Mouse (Mus musculus) embryonic facial prominence, embryonic 13.5 days (tissue): ENCODE data around the gene Evi5. TPM values are rescaled to one million over a fixed set of nuclear protein-coding genes. Genes with fewer than 3 reads are reported as not detected.
A peak's percentile ranks its signal among the peaks of the same experiment; 100 is the strongest.

Experiments used
- ATAC-seq: fragments of 200-750 bp; cut with Nextera tagmentation; 2 replicates; pipeline ENCODE4 v1.8.0; 2017; ENCODE audit warnings: low read depth; ENCODE audit not compliant: insufficient number of reproducible peaks, insufficient read depth, low FRiP score, low TSS enrichment
- H3K27ac ChIP-seq: fragments of 300-500 bp; sonication (generic); 2 replicates; pipeline ENCODE4 v1.5.1; 2015; ENCODE audit warnings: moderate library complexity, mild to moderate bottlenecking, inconsistent platforms
- H3K27me3 ChIP-seq: fragments of 300-500 bp; sonication (generic); 2 replicates; pipeline ENCODE4 v1.6.1; 2015; ENCODE audit warnings: mild to moderate bottlenecking, inconsistent platforms
- H3K36me3 ChIP-seq: fragments of 300-500 bp; sonication (generic); 2 replicates; pipeline ENCODE4 v1.6.1; 2015; ENCODE audit warnings: mild to moderate bottlenecking, inconsistent platforms
- H3K4me1 ChIP-seq: fragments of 300-500 bp; sonication (generic); 2 replicates; pipeline ENCODE4 v1.6.1; 2015; ENCODE audit warnings: inconsistent platforms
- H3K4me2 ChIP-seq: fragments of 300-500 bp; sonication (generic); 2 replicates; pipeline ENCODE4 v1.6.1; 2015; ENCODE audit warnings: moderate library complexity, mild to moderate bottlenecking, inconsistent platforms
- H3K4me3 ChIP-seq: fragments of 300-500 bp; sonication (generic); 2 replicates; pipeline ENCODE4 v1.5.1; 2015; ENCODE audit warnings: mild to moderate bottlenecking, inconsistent platforms
- H3K9ac ChIP-seq: fragments of 300-500 bp; sonication (generic); 2 replicates; pipeline ENCODE4 v1.6.1; 2015; ENCODE audit warnings: mild to moderate bottlenecking, inconsistent platforms
- H3K9me3 ChIP-seq: fragments of 300-500 bp; sonication (generic); 2 replicates; pipeline ENCODE4 v1.6.1; 2016; ENCODE audit warnings: inconsistent platforms
- WGBS: fragments of 180-500 bp; shearing (Covaris S2); methylation state at CpG from one replicate; pipeline ENCODE4 v1.1.7; 2015; ENCODE audit warnings: mixed read lengths; 5-methylcytosine and 5-hydroxymethylcytosine counted together
- polyA plus RNA-seq: library from polyadenylated mRNA; unstranded; fragments of >200 nt; fragmentation: Nextera tagmentation; extraction: Ambion mirVana; gene quantifications from 2 replicates; pipeline ENCODE4 v1.2.1, GENCODE M21; 2015

Evi5 gene
- polyA plus RNA-seq, 1 experiment from 2014 or later: 80.9 TPM

DNA sequence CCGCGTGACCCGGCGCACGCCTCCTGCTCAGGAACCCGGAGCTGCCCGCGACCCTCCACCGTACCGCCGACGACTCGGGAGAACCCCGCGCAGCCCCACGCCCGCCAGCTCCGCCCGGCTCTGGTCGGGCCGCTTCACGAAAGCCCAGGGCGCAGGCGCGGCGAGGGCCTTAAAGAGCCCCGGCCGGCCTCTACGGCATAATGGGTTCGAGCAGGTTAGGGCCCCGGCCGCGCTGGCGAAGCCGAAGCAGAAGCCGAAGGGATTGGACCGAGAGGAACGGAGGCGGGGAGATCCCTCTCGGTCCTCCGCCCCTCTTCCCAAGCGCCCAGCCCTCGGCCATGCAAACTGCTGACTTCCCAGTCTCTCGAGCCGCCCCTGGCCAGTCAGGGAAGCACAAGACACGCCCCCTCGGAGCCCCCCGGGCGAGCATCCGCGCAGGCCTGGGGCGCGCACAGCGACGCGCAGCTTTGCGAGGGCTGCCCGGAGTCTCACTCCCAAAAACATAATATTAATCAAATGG lies 5.9 kb downstream of the Evi5 start:
- H3K36me3 ChIP-seq: no peaks in the 10 kb centered on the region
- peak overlapping the region; percentile 64 for H3K4me2 ChIP-seq
- WGBS: under 1% methylated on average over 58 of the region's 58 CpGs
- H3K27me3 ChIP-seq: 0 out of 2 replicates have a peak, but pooled peaks cover 2% of the 10 kb centered on the region
- peak; percentile 97 for ATAC-seq
- peak overlapping the region; percentile 93 for H3K9ac ChIP-seq
- no peaks in the 10 kb centered on the region for H3K9me3 ChIP-seq
- peak overlapping the region; percentile 84 for H3K4me3 ChIP-seq
- 0 out of 2 replicates have a peak, but pooled peaks cover 4% of the 10 kb centered on the region for H3K4me1 ChIP-seq
- H3K27ac ChIP-seq: peak overlapping the region; percentile 96

DNA sequence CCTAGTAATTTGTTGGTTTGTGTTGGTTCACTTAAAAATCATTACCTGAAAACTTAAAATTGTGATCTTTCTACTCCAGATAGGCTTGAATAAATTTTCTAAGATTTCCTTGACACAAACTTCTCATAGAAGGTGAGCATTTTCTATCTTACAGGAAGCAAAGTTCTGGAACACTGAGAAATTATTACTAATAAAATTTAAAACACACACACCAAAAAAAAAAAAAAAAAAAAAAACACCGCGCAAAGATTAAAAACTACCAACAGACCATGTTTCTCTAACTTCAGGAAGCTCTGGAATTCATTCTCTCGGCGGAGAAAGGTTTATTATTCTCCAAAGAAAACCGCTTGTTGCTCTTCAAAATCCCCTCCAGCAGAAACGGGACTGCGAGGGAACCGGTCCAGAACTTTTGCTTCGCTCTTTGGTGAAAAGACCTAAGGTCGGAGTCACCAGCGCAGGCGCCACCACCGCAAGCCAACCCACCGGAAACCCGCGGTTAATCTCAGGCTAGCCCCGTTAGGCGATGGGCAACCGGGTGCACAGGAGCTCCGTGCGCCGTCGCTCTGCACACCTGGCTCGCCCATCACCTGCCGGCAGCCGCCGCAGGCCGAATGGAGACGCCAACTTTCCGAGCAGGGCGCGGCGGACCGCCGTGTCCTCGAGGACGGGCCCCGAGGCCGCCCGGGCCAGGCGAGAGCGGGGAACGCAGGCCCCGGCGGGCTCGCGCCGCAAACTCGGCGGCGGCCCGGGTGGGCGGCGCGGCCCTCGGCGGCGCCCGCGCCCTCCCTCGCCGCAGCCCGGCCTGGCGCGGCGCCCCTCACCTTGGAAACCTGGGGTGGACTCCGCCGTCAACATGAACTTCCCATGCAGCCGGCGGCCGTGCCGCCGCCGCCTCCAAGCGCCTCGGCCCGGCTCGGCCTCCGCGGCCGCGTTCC lies 6.7 kb downstream of the Evi5 start:
- ATAC-seq: peak; percentile 77
- under 1% methylated on average over 80 of the region's 82 CpGs for WGBS

DNA sequence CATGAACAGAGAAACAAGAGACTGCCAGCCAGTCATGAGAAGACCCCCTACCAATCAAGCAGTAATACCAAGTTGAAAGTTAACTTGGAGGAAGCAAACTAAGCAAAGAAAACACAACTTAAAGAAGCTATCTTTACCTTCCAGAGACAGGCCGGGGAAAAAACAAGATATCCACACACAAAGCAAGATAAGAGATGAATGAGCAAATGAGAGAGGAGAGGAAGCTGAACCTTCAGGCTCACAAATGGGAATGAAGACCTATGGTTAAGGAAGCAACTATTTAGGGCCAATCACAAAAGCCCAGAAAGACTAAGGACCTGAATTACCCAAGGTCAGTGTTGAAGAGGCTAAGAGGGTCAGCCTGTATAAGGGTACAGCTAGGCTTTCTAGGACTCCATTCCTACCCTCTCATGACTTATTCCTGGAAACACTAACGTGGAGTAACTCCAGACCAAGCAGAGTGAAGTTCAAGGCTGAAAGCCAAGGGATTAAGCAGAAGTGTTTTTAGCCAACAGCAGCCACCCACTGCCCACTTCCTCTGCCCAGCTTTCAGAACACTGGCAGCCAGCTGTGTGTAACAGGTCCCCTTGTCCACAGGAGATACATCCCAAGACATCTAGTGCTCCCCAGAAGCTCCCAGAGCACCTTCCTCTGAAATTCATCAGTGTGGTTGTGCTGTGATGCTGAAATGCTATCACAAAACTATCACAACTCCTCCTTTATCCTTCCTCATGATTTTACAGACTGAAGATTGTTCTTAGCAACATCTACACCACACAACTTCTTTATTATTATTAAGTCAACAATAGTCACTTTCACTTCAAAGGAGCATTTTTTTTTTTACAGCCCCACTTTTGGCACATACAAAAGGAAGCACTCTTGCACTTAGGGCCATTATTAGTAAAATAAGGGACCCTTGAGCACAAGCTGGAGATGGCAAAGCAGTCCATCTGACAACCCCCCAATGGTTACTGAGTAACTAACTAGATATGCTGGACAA lies 8.5 kb downstream of the Evi5 start:
- Histone ChIP-seq H3K36me3 (no peaks in the 10 kb centered on the region), H3K9ac (no peak overlapping the region; the same call in 1 of the 2 replicates), H3K9me3 (no peaks in the 10 kb centered on the region), H3K27ac (no peak overlapping the region), H3K4me2 (no peak overlapping the region; the same call in 1 of the 2 replicates), H3K4me3 (no peak overlapping the region), H3K27me3 (0 out of 2 replicates have a peak, but pooled peaks cover 2% of the 10 kb centered on the region), H3K4me1 (0 out of 2 replicates have a peak, but pooled peaks cover 4% of the 10 kb centered on the region)
- ATAC-seq: no peak
- WGBS: 73% methylated on average over 2 of the region's 2 CpGs

More for the DNA sequence above, 6.7 kb downstream of the Evi5 start:
- H3K9ac ChIP-seq: peak overlapping the region; percentile 93
- H3K27me3 ChIP-seq: 0 out of 2 replicates have a peak, but pooled peaks cover 2% of the 10 kb centered on the region
- no peaks in the 10 kb centered on the region for H3K9me3 ChIP-seq
- 0 out of 2 replicates have a peak, but pooled peaks cover 4% of the 10 kb centered on the region for H3K4me1 ChIP-seq
- H3K27ac ChIP-seq: peak overlapping the region; percentile 96
- H3K4me3 ChIP-seq: peak overlapping the region; percentile 84
- peak overlapping the region; percentile 64 for H3K4me2 ChIP-seq
- no peaks in the 10 kb centered on the region for H3K36me3 ChIP-seq

DNA sequence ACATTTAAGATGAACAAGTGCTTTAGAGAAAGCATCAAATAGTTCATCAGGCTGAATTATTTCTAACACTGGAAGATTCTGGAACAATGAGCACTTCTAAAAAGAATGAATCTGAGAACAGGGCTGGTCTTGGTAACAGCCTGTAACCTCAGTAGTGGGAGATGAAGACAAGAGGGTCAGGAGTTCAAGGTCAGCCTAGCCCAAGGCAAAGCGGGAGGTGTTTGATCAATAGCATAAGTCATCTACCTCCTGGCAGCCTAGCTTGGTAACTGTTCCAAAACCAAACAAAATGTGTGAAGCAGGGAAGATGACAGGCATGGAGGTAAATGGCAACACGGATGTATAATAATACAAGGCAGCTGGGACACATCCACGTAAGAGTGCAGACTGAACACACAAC lies 10.9 kb downstream of the Evi5 start:
- no peak for ATAC-seq
- Histone ChIP-seq H3K4me3 (no peak overlapping the region), H3K36me3 (no peaks in the 10 kb centered on the region), H3K4me1 (0 out of 2 replicates have a peak, but pooled peaks cover 4% of the 10 kb centered on the region), H3K27me3 (no peaks in the 10 kb centered on the region), H3K27ac (no peak overlapping the region), H3K4me2 (no peak overlapping the region), H3K9me3 (no peaks in the 10 kb centered on the region), H3K9ac (no peak overlapping the region)
- WGBS: 77% methylated on average over 3 of the region's 3 CpGs

DNA sequence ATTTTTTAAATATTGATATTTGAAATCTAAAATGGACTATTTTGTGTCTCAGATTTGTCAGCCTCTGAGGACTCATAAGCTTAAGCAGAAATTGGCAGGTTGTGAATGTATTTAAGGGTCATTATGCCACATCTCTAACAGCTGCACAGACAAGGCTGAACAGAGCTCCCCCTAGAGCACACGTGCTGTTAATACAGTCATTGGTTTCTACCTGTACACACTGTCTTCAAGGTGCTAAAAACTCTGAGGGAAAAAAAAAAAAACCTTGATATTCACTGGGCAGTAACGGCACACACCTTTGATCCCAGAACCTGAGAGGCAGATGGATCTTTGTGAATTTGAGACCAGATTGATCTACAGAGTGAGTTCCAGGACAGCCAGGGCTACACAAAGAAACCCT lies 15.9 kb downstream of the Evi5 start:
- H3K4me3 ChIP-seq: no peak overlapping the region
- H3K27me3 ChIP-seq: no peaks in the 10 kb centered on the region
- no peak overlapping the region for H3K27ac ChIP-seq
- no peaks in the 10 kb centered on the region for H3K9me3 ChIP-seq
- 45% methylated on average over 2 of the region's 2 CpGs for WGBS
- no peak overlapping the region for H3K4me2 ChIP-seq
- no peak overlapping the region for H3K9ac ChIP-seq
- H3K36me3 ChIP-seq: no peaks in the 10 kb centered on the region
- H3K4me1 ChIP-seq: peaks cover 9% of the 10 kb centered on the region
- ATAC-seq: no peak

DNA sequence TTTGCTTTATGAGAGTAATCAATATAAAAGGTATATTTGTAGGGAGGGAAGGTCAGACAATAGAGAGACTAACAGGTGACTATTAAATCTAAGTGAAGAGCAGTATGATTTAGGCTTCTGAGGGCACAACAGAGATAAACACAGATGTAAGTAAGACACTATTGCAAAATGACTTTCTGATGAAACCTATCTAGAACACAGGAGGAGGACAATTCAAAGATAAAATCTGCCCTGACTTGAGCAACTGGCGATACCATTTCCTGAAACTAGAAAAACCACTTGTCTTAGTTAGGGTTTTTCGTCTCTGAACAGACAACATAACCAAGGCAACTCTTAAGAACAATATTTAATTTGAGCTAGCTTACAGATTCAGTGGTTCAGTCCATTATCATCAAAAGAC lies 19.4 kb downstream of the Evi5 start:
- Histone ChIP-seq H3K4me1 (peaks cover 13% of the 10 kb centered on the region), H3K4me3 (no peak overlapping the region), H3K4me2 (no peak overlapping the region), H3K9ac (no peak overlapping the region), H3K9me3 (no peaks in the 10 kb centered on the region), H3K27ac (no peak overlapping the region), H3K27me3 (no peaks in the 10 kb centered on the region), H3K36me3 (no peaks in the 10 kb centered on the region)
- no peak for ATAC-seq
- 76% methylated on average over 2 of the region's 2 CpGs for whole genome bisulfite sequencing

DNA sequence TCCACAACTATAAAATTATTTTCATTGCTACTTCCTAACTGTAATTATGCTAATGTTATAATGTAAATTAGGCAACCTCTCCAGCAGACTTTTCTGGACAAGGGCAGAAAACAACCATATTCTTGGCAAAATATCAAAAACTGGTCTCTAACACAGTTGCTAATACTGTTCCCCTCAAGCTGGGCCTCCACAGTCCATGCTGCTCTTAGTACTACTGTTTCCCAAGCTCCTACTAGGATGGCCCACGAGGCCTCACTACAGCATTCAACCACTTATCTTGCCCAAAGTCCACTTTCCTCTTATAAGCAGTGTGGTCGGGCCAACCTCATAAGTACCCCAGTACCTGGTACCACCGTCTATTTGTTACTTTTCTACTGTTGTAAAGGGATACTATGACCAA lies 20.4 kb downstream of the Evi5 start:
- H3K9me3 ChIP-seq: no peaks in the 10 kb centered on the region
- no peaks in the 10 kb centered on the region for H3K27me3 ChIP-seq
- H3K4me1 ChIP-seq: peaks cover 13% of the 10 kb centered on the region
- WGBS: 78% methylated on average over 3 of the region's 3 CpGs
- H3K36me3 ChIP-seq: no peaks in the 10 kb centered on the region
- H3K4me3 ChIP-seq: no peak overlapping the region
- H3K9ac ChIP-seq: no peak overlapping the region
- H3K4me2 ChIP-seq: no peak overlapping the region
- no peak for ATAC-seq
- H3K27ac ChIP-seq: no peak overlapping the region

DNA sequence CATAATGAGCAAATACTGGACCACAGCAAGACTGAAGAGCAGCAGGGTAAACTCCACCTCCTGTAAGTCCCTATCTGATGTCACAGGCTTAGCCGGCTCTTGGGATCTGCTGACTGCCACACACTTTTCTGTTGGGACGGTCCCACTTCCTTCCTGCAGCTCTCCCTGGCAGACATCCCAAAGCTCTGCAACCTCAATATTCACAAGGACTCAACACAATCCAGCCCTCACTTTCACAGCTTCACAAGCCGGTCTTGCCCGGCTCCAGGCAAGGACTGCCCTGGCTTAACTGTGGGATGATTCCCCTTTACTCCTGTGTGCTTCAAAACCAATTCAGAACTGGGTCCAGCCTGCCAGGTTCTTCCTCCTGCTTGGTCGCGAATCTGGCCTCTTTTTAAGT lies 21.1 kb downstream of the Evi5 start:
- peaks cover 13% of the 10 kb centered on the region for H3K4me1 ChIP-seq
- H3K9me3 ChIP-seq: no peaks in the 10 kb centered on the region
- no peak for ATAC-seq
- no peaks in the 10 kb centered on the region for H3K36me3 ChIP-seq
- H3K27ac ChIP-seq: peak overlapping the region; percentile 60; the same call in 1 of the 2 replicates
- H3K4me3 ChIP-seq: no peak overlapping the region
- no peak overlapping the region for H3K9ac ChIP-seq
- WGBS: 26% methylated on average over 6 of the region's 6 CpGs
- H3K4me2 ChIP-seq: no peak overlapping the region
- H3K27me3 ChIP-seq: no peaks in the 10 kb centered on the region

DNA sequence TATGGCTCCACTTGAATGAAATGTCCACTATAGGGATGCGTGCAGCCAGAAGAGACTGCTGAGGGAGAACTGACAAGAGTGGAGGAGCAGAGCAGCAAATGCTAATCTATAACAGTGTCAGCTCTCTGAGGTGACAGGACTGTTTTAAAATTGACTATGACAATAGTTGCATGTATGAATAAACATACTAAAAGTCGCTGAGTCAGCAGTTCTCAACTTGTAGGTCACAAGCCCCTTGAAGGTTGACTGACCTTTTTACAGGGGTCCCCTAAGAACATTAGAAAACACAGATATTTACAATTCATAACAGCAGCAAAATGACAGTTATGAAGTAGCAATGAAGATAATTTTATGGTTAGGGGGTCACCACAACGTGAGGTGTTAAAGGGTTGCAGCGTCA lies 25.9 kb downstream of the Evi5 start:
- no peak for ATAC-seq
- WGBS: 90% methylated on average over 4 of the region's 4 CpGs
- no peak overlapping the region for H3K4me3 ChIP-seq

DNA sequence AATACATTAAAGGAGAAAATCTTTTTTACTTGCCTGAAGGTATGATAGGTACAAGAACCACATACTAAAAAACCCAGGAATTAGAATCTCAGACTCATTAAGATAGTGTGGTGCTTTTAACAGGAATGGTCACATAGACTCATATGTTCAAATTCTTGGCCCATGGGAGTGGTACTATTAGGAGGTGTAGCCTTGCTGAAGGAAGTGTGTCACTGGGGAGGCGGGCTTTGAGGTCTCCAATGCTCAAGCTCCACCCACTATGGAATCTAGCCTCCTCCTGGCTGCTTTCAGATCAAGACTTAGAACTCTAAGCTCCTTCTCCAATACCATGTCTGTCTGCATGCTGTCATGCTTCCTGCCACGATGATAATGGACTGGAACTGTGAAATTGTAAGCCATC lies 27.1 kb downstream of the Evi5 start:
- no peak overlapping the region for H3K4me3 ChIP-seq
- no peaks in the 10 kb centered on the region for H3K36me3 ChIP-seq
- H3K4me2 ChIP-seq: no peak overlapping the region
- no peak overlapping the region for H3K27ac ChIP-seq
- no peaks in the 10 kb centered on the region for H3K27me3 ChIP-seq
- no peak for ATAC-seq
- no peak overlapping the region for H3K9ac ChIP-seq
- no peaks in the 10 kb centered on the region for H3K9me3 ChIP-seq
- no peaks in the 10 kb centered on the region for H3K4me1 ChIP-seq
- 69% methylated on average over 2 of the region's 2 CpGs for WGBS

More for the DNA sequence above, 25.9 kb downstream of the Evi5 start:
- Histone ChIP-seq H3K36me3 (no peaks in the 10 kb centered on the region), H3K27ac (no peak overlapping the region), H3K4me1 (peaks cover 4% of the 10 kb centered on the region), H3K27me3 (no peaks in the 10 kb centered on the region), H3K9me3 (no peaks in the 10 kb centered on the region), H3K9ac (no peak overlapping the region), H3K4me2 (no peak overlapping the region)

DNA sequence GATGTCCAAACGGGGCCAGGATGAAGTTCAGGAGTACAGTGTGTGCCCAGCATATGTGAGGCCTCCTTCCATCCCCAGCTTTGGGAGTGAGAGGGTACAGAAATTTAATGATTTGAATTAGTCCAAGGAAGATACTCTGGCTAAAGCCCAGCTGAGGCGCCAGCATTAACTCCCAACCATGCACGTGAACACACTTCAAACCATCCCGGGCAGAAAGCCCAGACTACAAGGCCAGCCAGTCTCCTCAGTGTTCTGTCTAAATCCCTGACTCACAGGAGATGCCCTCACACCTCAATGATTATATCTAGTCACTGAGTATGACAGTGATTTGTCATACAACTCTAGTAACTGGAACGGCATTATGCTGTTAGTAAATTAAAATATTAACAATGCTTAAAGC lies 27.6 kb downstream of the Evi5 start:
- H3K4me2 ChIP-seq: no peak overlapping the region
- no peak overlapping the region for H3K4me3 ChIP-seq
- WGBS: 72% methylated on average over 5 of the region's 5 CpGs
- no peaks in the 10 kb centered on the region for H3K9me3 ChIP-seq
- H3K27ac ChIP-seq: no peak overlapping the region
- no peaks in the 10 kb centered on the region for H3K4me1 ChIP-seq
- ATAC-seq: no peak
- H3K9ac ChIP-seq: no peak overlapping the region
- H3K36me3 ChIP-seq: no peaks in the 10 kb centered on the region
- H3K27me3 ChIP-seq: no peaks in the 10 kb centered on the region
